Mouse (Mus musculus): ENCODE measurements around the gene Plekhg2. TPM values are rescaled to one million over a fixed set of nuclear protein-coding genes. Genes with fewer than 3 reads are reported as not detected.
A peak's percentile ranks its signal among the peaks of the same experiment; 100 is the strongest.

Plekhg2 gene
- polyA plus RNA-seq, 1 experiment from 2014 or later: 118 TPM

GRCm38 (mm10) chr7:28381017-28381790, 8.8 kb upstream of the Plekhg2 start:
- DNase-seq (ENCODE audit: low spot score): peak; percentile 64
- Histone ChIP-seq H3K4me3 (peak overlapping the region; percentile 46), H3K36me3 (peaks cover 23% of the 10 kb centered on the region), H3K27ac (peak overlapping the region; percentile 95), H3K27me3 (ENCODE audit: low read depth, poor library complexity, severe bottlenecking) (no peaks in the 10 kb centered on the region), H3K9me3 (replicated peaks) (no peaks in the 10 kb centered on the region), H3K4me1 (peaks cover 76% of the 10 kb centered on the region)
- 8% methylated on average over 30 of the region's 30 CpGs for WGBS

- Histone ChIP-seq H3K36me3 (peaks cover 15% of the 10 kb centered on the region), H3K4me3 (peak within 1 kb of the TSS; percentile 76), H3K9me3 (replicated peaks) (no peaks in the 10 kb centered on the region), H3K27me3 (ENCODE audit: low read depth, poor library complexity, severe bottlenecking) (no peaks in the 10 kb centered on the region), H3K27ac (peak within 1 kb of the TSS; percentile 95), H3K4me1 (peaks cover 78% of the 10 kb centered on the region)
- 58% methylated on average over 17 of the region's 17 CpGs for WGBS
- no peak for DNase-seq (ENCODE audit: low spot score)
These were observed 8.0 kb upstream of the Plekhg2 start, which contains the start of gene Zfp36 for GRCm38 (mm10) chr7:28380237-28381016. TSS of gene Zfp36 (minus strand) at chr7:28380253.

GRCm38 (mm10) chr7:28378769-28379651, 6.6 kb upstream of the Plekhg2 start:
- under 1% methylated on average over 53 of the region's 53 CpGs for WGBS
- H3K4me1 ChIP-seq: peaks cover 86% of the 10 kb centered on the region
- peak overlapping the region; percentile 90 for H3K27ac ChIP-seq
- DNase-seq (ENCODE audit: low spot score): peak; percentile 93
- H3K4me3 ChIP-seq: peak overlapping the region; percentile 76
- H3K27me3 ChIP-seq (ENCODE audit: low read depth, poor library complexity, severe bottlenecking): no peaks in the 10 kb centered on the region
- peaks cover 11% of the 10 kb centered on the region for H3K36me3 ChIP-seq
- H3K9me3 ChIP-seq (replicated peaks): no peaks in the 10 kb centered on the region

- H3K27me3 ChIP-seq (ENCODE audit: low read depth, poor library complexity, severe bottlenecking): no peaks in the 10 kb centered on the region
- peak overlapping the region; percentile 76 for H3K4me3 ChIP-seq
- H3K36me3 ChIP-seq: peaks cover 11% of the 10 kb centered on the region
- no peaks in the 10 kb centered on the region for H3K9me3 ChIP-seq (replicated peaks)
- no peak for DNase-seq (ENCODE audit: low spot score)
- peak overlapping the region; percentile 90 for H3K27ac ChIP-seq
- H3K4me1 ChIP-seq: peaks cover 84% of the 10 kb centered on the region
- 39% methylated on average over 32 of the region's 32 CpGs for WGBS
These were observed 5.8 kb upstream of the Plekhg2 start for GRCm38 (mm10) chr7:28378066-28378690.

GRCm38 (mm10) chr7:28377190-28378065, 5.0 kb upstream of the Plekhg2 start:
- Histone ChIP-seq H3K4me1 (peaks cover 77% of the 10 kb centered on the region), H3K9me3 (replicated peaks) (no peaks in the 10 kb centered on the region), H3K27ac (peak overlapping the region; percentile 90), H3K27me3 (ENCODE audit: low read depth, poor library complexity, severe bottlenecking) (no peaks in the 10 kb centered on the region), H3K4me3 (peak overlapping the region; percentile 76), H3K36me3 (peaks cover 11% of the 10 kb centered on the region)
- WGBS: 75% methylated on average over 18 of the region's 18 CpGs
- DNase-seq (ENCODE audit: low spot score): no peak

- peak overlapping the region; percentile 98 for H3K27ac ChIP-seq
- peak overlapping the region; percentile 55 for H3K4me3 ChIP-seq
- H3K4me1 ChIP-seq: peaks cover 66% of the 10 kb centered on the region
- 2% methylated on average over 30 of the region's 30 CpGs for WGBS
- H3K36me3 ChIP-seq: peaks cover 11% of the 10 kb centered on the region
- H3K9me3 ChIP-seq (replicated peaks): no peaks in the 10 kb centered on the region
- peak; percentile 78 for DNase-seq (ENCODE audit: low spot score)
- no peaks in the 10 kb centered on the region for H3K27me3 ChIP-seq (ENCODE audit: low read depth, poor library complexity, severe bottlenecking)
These were observed 3.8 kb upstream of the Plekhg2 start for GRCm38 (mm10) chr7:28376011-28376771.

- Histone ChIP-seq H3K27me3 (ENCODE audit: low read depth, poor library complexity, severe bottlenecking) (no peaks in the 10 kb centered on the region), H3K4me1 (peaks cover 66% of the 10 kb centered on the region)
- WGBS: 1% methylated on average over 36 of the region's 36 CpGs
These were observed 3.0 kb upstream of the Plekhg2 start for GRCm38 (mm10) chr7:28375176-28375921.

GRCm38 (mm10) chr7:28374647-28375046, 2.2 kb upstream of the Plekhg2 start:
- Histone ChIP-seq H3K4me1 (peaks cover 69% of the 10 kb centered on the region), H3K27ac (peak overlapping the region; percentile 98), H3K4me3 (peak overlapping the region; percentile 55), H3K9me3 (replicated peaks) (no peaks in the 10 kb centered on the region), H3K36me3 (peaks cover 19% of the 10 kb centered on the region), H3K27me3 (ENCODE audit: low read depth, poor library complexity, severe bottlenecking) (no peaks in the 10 kb centered on the region)
- no peak for DNase-seq (ENCODE audit: low spot score)
- WGBS: 87% methylated on average over 10 of the region's 10 CpGs

More at GRCm38 (mm10) chr7:28375176-28375921, 3.0 kb upstream of the Plekhg2 start:
- Histone ChIP-seq H3K27ac (peak overlapping the region; percentile 98), H3K4me3 (peak overlapping the region; percentile 55), H3K36me3 (peaks cover 12% of the 10 kb centered on the region), H3K9me3 (replicated peaks) (no peaks in the 10 kb centered on the region)
- peak; percentile 92 for DNase-seq (ENCODE audit: low spot score)

- 78% methylated on average over 7 of the region's 7 CpGs for WGBS
- Histone ChIP-seq H3K4me1 (peaks cover 69% of the 10 kb centered on the region), H3K27ac (peak overlapping the region; percentile 98), H3K9me3 (replicated peaks) (no peaks in the 10 kb centered on the region), H3K36me3 (peaks cover 26% of the 10 kb centered on the region), H3K27me3 (ENCODE audit: low read depth, poor library complexity, severe bottlenecking) (no peaks in the 10 kb centered on the region), H3K4me3 (0 out of 2 replicates have a peak overlapping the region, but pooled peaks have one; percentile 82)
- DNase-seq (ENCODE audit: low spot score): no peak
These were observed 1.6 kb upstream of the Plekhg2 start for GRCm38 (mm10) chr7:28373891-28374495.

GRCm38 (mm10) chr7:28373131-28373581, 757 bp upstream of the Plekhg2 start:
- Histone ChIP-seq H3K4me1 (peaks cover 65% of the 10 kb centered on the region), H3K27me3 (ENCODE audit: low read depth, poor library complexity, severe bottlenecking) (no peaks in the 10 kb centered on the region), H3K27ac (peak overlapping the region; percentile 98), H3K36me3 (peaks cover 34% of the 10 kb centered on the region), H3K9me3 (replicated peaks) (no peaks in the 10 kb centered on the region), H3K4me3 (peak overlapping the region; percentile 82)
- peak; percentile 74 for DNase-seq (ENCODE audit: low spot score)
- 1% methylated on average over 9 of the region's 9 CpGs for WGBS

Measured in limb, embryonic 10.5 days (tissue).